Mouse (Mus musculus) gastrocnemius, adult 8-10 months (tissue): ENCODE data around the gene Kmt2a. TPM values are rescaled to one million over a fixed set of nuclear protein-coding genes. Genes with fewer than 3 reads are reported as not detected.

ENCODE experiments used
- DNase-seq, 2 experiments: peaks; one replicate each; pipeline ENCODE4 v3.0.0; 2022; ENCODE audit warnings: low spot score in 2 of 2
- total RNA-seq, 4 experiments: library from RNA; stranded (reverse); gene quantifications; 2 replicates each; pipeline ENCODE4 v1.2.4; 2022

Gene Kmt2a
- total RNA-seq, 4 experiments from 2014 or later, result 14.0 to 22.4 (median 18.0) TPM

DNA sequence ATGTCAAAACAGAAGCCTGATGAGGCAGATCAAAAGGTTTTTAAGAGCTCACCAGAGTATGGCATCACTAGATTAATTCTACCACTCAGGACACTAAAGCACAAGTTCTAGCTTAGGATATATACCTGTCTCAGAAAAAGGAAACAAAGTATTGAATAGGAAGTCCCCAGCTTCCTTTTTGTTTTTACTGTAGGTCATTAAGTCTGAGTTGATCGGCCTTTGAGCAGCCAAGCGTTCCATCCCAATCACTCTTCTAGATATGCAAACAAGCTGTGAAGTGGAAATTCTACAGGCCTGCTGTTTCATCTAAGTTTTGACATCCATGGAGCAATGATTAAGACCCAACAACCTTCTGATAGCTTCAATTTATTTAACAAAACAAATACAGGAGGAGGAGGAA lies 120.2 kb downstream of the Kmt2a start:
- DNase-seq, result no peak

Other genes starting within 250 kb of the Kmt2a start
- not detected for gene Treh, start 208.1 kb downstream of the Kmt2a start, total RNA-seq
- 10 to 100 TPM; 20.0 to 33.0 (median 32.5) TPM for gene Phldb1, start 146.1 kb downstream of the Kmt2a start, total RNA-seq
- 10 to 100 TPM; 73.3 to 85.5 (median 80.4) TPM for gene Arcn1, start 113.5 kb downstream of the Kmt2a start, total RNA-seq
- 10 to 100 TPM; 18.0 to 33.4 (median 22.4) TPM for gene Ift46, start 113.4 kb downstream of the Kmt2a start, total RNA-seq
- gene Tmem25, start 82.0 kb downstream of the Kmt2a start, total RNA-seq, result 1 to 10 TPM; 4.3 to 7.7 (median 5.8) TPM
- gene Ttc36, start 78.2 kb downstream of the Kmt2a start, total RNA-seq, result under 1 TPM in 2 of 4 experiments, not detected in 2; 0.92 to 0.96 TPM
- gene Atp5l, start 39.4 kb upstream of the Kmt2a start, total RNA-seq, result 100 to 1,000 TPM; 642 to 789 (median 713) TPM
- 10 to 100 TPM; 37.3 to 48.3 (median 41.4) TPM for gene Ube4a, start 84.3 kb upstream of the Kmt2a start, total RNA-seq
- not detected for gene Cd3g, start 99.1 kb upstream of the Kmt2a start, total RNA-seq
- gene Cd3d, start 100.5 kb upstream of the Kmt2a start, total RNA-seq, result not detected
- not detected for gene Cd3e, start 128.3 kb upstream of the Kmt2a start, total RNA-seq
- under 1 TPM; 0.17 to 0.51 (median 0.20) TPM for gene Mpzl2, start 158.5 kb upstream of the Kmt2a start, total RNA-seq
- 1 to 10 TPM; 1.1 to 2.5 (median 1.8) TPM for gene Mpzl3, start 173.9 kb upstream of the Kmt2a start, total RNA-seq
- under 1 TPM; 0.12 to 0.81 (median 0.24) TPM for gene Jaml, start 197.9 kb upstream of the Kmt2a start, total RNA-seq
- gene Scn2b, start 236.5 kb upstream of the Kmt2a start, total RNA-seq, result 1 to 10 TPM; 1.5 to 2.1 (median 1.6) TPM